Mouse (Mus musculus) urinary bladder, postnatal 25 days (tissue): ENCODE results near the gene Btbd8.

Source experiments
- DNase-seq: peaks from one replicate; pipeline ENCODE4 v3.0.0; 2022; ENCODE audit warnings: low spot score

Gene Btbd8

GRCm38 (mm10) chr5:107437464-107438281 lies at the start of gene Btbd8:
Btbd8 (plus strand) TSS chr5:107437997.
- DNase-seq, result peak; percentile 92

GRCm38 (mm10) chr5:107389373-107389772 lies 48.4 kb upstream of the Btbd8 start:
- DNase-seq, result no peak

DNA sequence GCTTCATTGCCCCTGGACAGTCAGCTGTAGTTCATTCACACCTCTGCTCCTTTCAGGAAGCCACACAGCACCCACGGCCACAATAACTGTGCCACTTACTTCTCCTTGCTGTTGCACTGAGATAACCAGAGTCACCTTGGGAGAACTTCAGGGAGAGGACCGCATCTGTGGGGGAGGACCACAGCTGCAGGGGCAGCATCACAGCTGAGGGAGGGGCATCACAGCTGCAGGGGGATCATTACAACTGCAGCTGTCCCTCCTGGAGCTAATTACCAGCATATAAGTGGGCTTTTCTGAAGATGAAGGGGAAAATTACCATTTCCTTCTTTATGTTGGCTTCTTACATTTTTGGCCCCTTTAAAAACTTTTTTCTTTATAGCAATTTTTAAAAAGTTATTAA lies 43.4 kb upstream of the Btbd8 start:
- no peak for DNase-seq

DNA sequence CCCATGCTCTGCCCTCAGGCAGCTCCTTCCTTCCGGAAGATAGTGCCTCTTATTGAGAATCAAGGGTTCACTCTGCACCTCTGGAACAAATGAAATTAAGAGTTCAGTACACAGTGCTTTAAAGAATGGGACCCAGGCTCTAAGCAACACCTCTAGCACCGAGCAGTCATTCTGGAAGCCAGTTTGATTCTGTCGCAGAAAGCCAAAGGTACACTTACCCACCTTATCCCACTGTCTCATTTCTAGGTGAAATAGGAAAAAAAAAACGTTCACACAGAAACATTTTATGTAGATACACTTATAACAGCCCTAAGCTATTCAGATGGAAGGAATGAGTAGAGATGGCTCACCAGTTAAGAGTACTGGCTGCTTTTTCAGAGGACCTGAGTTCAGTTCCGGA lies 35.4 kb upstream of the Btbd8 start, which contains the start of gene Ephx4:
Ephx4 (plus strand) TSS at position 301 of the 400 bp plus-strand sequence.
- DNase-seq, result no peak

DNA sequence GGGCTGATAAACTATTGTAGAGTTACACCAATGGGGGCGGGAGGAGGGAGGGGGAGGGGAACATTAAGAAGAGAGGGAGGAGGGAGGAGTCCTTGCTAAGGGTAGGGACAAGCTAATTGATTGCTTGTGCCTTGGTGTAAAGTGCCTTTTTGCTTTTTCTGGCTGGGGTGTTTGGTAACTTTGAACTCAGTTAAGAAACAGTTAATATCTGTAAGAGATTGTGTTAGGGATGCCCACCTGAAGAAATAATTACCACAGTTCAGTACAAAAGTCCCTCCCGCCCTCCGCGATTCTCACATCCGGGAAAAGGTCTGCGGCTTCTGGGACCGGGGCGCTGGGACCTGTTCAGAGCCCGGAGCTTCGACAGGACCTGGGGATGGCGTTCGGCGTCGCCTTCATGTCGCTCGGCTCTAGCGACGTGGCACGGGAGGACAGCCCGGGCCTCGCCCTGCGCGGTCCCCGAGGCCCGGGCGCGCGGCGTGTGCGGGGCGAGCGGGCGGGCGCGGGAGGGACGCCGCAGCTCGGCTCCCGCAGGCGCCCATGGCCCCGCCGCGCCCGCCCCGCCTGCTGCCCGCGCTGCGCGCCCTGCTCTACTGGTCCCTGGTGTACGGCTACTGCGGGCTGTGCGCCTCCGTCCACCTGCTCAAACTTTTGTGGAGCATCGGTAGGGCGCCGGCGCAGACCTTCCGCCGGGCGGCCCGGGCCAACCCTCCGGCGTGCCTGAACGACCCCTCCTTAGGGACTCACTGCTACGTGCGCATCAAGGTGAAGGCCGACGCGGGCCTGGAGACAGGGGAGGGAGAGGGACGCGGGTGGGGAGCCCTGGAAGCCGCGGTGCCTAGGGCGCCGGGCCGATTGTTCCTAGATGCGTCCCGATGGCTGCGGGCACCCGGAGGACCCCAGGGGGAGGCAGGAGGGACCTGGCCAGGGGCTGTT lies 34.5 kb upstream of the Btbd8 start:
- peak; percentile 6 for DNase-seq

DNA sequence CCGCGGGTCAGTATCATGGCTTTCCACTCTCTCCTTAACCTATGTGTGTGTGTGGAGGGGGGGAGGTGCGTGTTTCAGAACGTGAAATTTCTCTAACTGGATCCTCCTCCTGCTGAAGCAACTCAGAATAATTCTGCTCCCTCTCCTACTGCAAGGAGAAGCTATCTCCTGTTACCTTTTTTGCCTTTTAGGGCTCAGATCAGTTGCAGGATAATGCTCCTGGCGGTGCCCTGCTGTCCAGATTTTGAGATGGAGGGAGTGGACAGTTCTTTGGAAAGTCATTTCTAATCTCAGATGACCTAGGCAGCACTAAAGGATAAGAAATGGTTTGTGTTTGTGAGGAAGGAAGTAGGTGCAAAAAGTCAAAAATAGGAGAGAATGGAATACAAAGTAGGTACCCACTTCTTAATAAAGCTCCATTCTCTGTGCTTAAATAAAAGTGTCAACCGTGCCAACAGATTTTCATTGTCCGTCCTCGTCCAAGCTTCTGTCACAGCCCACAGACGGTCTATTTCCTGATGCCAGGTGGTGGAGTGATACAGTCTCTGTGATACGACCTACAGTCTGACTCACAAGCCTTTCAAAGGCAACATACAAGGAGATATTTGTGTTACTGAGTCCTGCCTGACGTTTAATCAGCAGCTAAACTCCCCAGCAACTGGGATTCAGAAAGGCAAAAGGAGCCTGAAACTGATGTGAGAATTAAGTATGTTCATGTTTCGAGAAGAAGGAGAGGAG lies 33.7 kb upstream of the Btbd8 start:
- no peak for DNase-seq

GRCm38 (mm10) chr5:107405361-107405760 lies 32.4 kb upstream of the Btbd8 start:
- no peak for DNase-seq

DNA sequence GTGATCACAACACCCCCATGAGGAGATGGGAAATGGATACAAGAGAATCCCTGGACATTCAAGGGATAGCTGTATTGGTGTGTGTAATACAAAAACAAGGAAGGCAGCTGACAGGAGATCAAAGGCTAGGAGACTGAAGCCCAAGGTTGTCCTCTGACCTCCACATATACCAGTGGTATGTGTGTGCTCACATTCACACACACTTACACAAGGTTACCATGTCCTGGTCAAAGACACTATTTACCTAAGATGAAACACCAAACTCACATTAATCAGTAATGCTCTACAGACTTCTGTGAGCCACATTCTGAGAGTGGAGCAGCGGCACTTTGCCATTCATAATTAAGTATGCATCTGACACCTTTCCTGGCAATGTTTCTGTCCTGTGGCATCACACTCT lies 27.5 kb upstream of the Btbd8 start:
- no peak for DNase-seq

DNA sequence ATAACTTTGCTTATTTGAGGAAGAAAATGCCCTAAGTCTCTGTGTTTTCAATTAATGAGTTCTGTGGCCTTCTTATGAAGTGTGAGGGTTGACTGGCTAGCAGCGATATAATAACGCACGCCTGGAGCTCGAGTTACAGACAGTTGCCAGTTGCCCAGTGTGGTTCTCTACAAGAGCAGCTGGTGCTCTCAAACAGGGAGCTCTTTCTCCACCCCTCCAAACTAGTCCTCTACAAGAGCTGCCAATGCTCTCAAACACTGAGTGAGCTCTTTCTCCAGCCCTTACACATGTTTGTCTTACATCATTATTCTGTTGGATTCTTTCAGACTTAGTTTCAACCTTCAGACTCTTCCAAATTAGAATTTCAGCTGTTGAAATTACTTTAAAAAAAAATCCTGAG lies 26.5 kb upstream of the Btbd8 start:
- no peak for DNase-seq

DNA sequence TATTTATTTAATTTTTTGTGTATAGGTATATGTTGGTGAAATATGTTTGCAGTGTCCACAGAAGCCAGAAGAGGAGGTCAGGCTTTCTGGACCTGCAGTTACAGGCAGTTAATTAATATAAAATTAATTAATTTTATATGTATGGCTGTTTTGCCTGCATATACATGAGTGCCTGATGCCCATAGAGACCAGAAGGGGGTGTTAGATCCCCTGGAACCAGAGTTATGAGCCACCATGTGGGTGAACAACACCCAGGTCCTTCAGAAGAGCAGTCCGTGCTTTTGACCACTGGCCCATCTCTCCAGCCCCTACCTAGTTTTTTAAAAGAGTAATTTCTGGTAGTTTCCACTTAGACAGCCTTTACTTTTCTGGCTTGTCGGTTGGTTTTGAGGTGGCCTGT lies 25.5 kb upstream of the Btbd8 start:
- DNase-seq, result no peak

DNA sequence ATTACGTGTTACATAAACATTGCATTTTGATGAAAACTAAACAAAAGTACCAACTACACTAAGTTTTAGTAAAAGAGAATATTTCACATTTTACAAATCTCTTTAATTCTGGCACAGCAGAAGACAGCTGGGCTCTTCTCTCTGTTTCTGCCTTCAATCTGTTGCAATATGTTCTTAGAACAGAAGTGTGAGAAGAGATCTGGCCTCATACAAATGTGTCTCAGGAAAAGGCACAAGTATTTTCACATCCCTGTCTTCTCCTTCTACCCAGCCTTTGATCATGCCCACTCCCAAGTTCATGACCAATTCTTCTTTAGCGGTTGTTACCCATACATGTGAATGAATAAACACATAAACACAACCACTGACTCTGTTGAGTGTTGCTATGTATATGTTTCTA lies 22.7 kb upstream of the Btbd8 start:
- DNase-seq, result no peak

DNA sequence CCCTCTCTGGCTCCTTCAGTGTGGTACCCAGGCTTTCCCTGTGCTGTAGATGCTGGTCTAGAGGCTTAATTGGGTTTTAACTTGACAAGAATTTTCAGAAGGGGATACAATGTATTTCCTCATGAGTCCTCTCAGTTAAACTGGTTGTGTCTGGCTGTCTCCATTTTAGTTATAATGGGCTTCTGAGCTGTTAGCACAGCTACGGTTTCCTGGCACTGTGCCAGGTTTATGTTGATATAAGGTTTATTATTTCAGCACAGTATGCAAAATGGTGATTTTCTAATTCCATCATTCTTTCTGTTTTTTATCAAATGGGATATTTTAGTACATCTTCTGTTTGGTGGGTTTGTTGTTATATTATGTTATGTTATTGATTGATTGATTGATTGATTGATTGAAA lies 16.1 kb upstream of the Btbd8 start:
- no peak for DNase-seq

DNA sequence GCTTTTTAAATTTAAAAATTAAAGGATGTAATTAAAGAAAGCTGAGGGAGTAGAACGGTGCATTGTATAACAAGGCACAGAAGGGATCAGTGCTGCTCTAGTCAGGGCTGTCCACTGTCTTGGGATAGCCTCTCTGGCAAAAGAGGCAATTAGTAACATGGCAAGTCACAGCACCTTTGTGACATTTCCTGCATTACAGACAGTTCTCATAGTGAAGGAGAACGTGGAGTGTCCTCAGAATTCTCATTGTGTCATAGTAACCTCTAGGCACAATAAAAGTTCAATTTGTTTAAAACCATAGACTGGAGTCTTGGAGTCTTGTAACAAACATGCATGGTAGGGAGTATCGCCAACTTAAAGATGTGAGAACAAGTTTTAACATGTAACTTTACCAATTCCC lies 6.5 kb upstream of the Btbd8 start, which contains the start of gene Lpcat2b:
Lpcat2b (plus strand) TSS at position 301 of the 400 bp plus-strand sequence.
- DNase-seq, result no peak

- DNase-seq, result no peak
These were observed 3.8 kb upstream of the Btbd8 start for GRCm38 (mm10) chr5:107434001-107434400.

- no peak for DNase-seq
These were observed 1.6 kb upstream of the Btbd8 start for GRCm38 (mm10) chr5:107436185-107436584.

DNA sequence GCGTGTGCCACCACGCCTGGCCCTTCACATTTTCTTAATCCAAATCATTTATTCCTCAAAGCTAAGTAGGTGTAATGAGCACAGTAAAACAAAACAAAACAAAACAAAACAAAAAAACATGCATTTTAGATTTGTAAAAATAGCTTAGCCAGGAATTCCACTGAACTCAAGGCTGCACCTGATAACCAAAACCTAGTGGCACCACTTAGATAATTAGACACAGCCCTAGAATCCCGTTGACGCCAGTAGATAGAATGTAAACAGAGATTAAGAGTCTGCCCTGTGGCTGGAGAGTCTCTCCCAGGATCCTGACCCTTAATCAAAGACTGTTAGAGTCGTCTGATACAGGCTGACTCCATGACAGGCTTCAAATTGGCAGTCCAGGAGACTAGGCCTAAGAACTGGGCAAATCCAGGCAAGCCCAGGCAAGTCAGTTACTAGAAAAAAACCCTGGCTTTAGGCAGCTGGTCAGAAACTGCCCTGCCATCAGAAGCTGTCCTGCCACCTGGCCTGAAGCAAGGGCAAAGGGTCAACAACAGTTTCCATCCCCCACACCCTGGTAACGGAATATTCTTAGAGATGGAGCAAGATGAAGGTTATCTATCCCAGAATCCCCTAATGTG lies 1.1 kb upstream of the Btbd8 start:
- DNase-seq, result no peak

DNA sequence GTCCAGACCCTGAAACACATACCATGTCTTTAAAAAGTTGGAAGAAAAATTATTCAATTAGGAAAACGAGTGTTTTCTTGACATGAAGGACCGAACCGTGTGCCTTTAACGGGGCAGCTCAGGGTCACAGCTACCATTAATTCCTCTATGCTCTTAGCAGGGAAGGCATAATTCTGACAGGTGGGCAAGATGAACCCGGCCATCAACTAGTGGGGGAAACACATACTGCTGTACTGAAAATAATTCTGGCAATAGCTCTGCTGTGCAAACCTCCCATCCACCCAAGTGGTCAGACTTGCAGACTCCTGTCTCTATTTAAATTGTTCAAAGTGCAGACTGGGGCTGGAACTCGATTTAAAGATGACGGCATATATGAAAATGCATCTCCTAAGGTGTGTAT lies 556 bp downstream of the Btbd8 start:
- no peak for DNase-seq

DNA sequence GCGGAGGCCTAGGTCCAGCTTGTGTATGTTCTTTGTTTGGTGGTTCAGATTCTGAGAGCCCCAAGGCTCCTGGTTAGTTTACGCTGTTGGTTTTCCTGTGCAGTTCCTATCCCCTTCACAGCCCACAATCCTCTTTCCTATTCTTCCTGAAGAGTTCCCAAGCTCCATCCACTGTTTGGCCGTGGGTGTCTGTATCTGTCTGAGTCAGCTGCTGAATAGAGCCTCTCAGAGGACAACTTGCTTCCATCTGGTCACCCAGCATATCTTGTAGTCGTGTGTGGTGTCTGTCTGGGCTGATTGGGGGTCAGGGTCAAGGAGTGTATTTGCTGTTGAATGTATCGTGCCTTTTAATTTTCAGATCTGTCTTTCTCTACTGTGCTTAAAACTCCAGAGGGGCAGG lies 4.1 kb downstream of the Btbd8 start:
- DNase-seq, result no peak

GRCm38 (mm10) chr5:107444251-107444650 lies 6.5 kb downstream of the Btbd8 start:
- no peak for DNase-seq

GRCm38 (mm10) chr5:107447977-107448376 lies 10.2 kb downstream of the Btbd8 start:
- no peak for DNase-seq

GRCm38 (mm10) chr5:107448784-107449183 lies 11.0 kb downstream of the Btbd8 start:
- no peak for DNase-seq

DNA sequence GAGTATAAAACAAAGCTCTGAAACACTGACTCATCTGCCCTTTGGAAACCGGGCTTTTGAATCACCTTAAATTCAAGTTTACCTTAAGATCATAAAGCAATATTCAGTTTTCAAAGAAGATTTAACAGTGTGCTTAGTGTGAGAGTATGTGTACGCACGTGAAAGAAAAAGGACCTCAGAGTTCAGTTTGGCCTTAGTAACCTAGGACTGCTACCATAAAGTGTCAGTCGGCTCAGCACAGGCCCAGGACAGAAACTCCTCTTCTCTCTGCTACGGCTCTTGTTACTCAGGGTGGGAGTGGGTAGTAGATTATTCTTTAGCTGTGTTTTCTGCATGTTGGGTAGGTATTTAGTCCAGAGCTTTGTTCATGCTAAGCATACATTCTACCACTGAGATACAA lies 11.8 kb downstream of the Btbd8 start:
- DNase-seq, result no peak
